Comparison of ENCODE assay signal across 15 mouse cellular contexts in genomic region chr6:15731452-15731851, GRCm38 (mm10). TPM values are rescaled to one million over a fixed set of nuclear protein-coding genes. Genes with fewer than 3 reads are reported as not detected.
DNase-seq lines count a peak whose midpoint lies in the region; ATAC-seq and TF ChIP-seq lines count a peak whose summit lies in the region.
"Had no signal": no experiment of that assay in that cellular context is flagged by ENCODE, and none has a peak within 500 bp of the region (broad histone marks: within the 10 kb centered on the region; RNA-seq: fewer than 3 reads in every experiment).

No protein-coding gene starts in this region.

- peaks cover 29% of the 10 kb centered on the region for H3K4me1 ChIP-seq in kidney, embryonic 15.5 days
- peaks cover 26% of the 10 kb centered on the region for H3K4me1 ChIP-seq in embryonic fibroblast, embryonic 13.5 days (ENCODE audit: control insufficient read depth, insufficient read depth, low read length)
- H3K4me1 ChIP-seq: stomach, embryonic 15.5 days had no signal

- no peak for TF ChIP-seq CTCF in embryonic fibroblast, embryonic 13.5 days (IDR thresholded peaks at IDR 0.05; ENCODE audit: borderline replicate concordance, insufficient read depth, low read length)

- no peak overlapping the region for H3K27ac ChIP-seq in kidney, embryonic 15.5 days
- peak overlapping the region; percentile 82 for H3K27ac ChIP-seq in embryonic fibroblast, embryonic 13.5 days (ENCODE audit: insufficient read depth, low read length)
- H3K27ac ChIP-seq: liver, embryonic 14.5 days; stomach, embryonic 15.5 days had no signal

- no peak overlapping the region for H3K4me2 ChIP-seq in kidney, embryonic 15.5 days
- H3K4me2 ChIP-seq: midbrain, embryonic 11.5 days; stomach, embryonic 15.5 days had no signal

- no peak for ATAC-seq in kidney, embryonic 15.5 days (replicated peaks; ENCODE audit: low FRiP score)

- no peaks in the 10 kb centered on the region for H3K9me3 ChIP-seq in kidney, embryonic 15.5 days (replicated peaks)
- H3K9me3 ChIP-seq: stomach, embryonic 15.5 days had no signal

- H3K4me3 ChIP-seq in kidney, embryonic 15.5 days (replicated peaks): no peak overlapping the region
- H3K4me3 ChIP-seq in embryonic fibroblast, embryonic 13.5 days (ENCODE audit: insufficient read depth, low read length): no peak overlapping the region
- H3K4me3 ChIP-seq: stomach, embryonic 15.5 days had no signal

- no peak overlapping the region for H3K9ac ChIP-seq in kidney, embryonic 15.5 days
- H3K9ac ChIP-seq: liver, embryonic 14.5 days; stomach, embryonic 15.5 days had no signal

- peak; percentile 40 for DNase-seq in kidney, adult 18-20 months
- peak; percentile 42 for DNase-seq in kidney, postnatal 10 days
- DNase-seq in lung, postnatal 36 days: peak; percentile 61
- DNase-seq in thymus, postnatal 25 days: no peak
- no peak for DNase-seq in urinary bladder, adult 18-20 months (ENCODE audit: low spot score in 2 of 2)
- DNase-seq: adrenal gland, adult 2 months; cerebellum, adult 18-20 months; gastrocnemius, postnatal 14 days; spleen, adult 18-20 months had no signal

- 72% methylated on average over 7 of the region's 7 CpGs for WGBS in kidney, embryonic 15.5 days

- TF ChIP-seq POLR2A in embryonic fibroblast, embryonic 13.5 days (IDR thresholded peaks at IDR 0.05; ENCODE audit: low read depth, low read length): no peak

- no peaks in the 10 kb centered on the region for H3K36me3 ChIP-seq in kidney, embryonic 15.5 days
- H3K36me3 ChIP-seq: stomach, embryonic 15.5 days had no signal

- H3K27me3 ChIP-seq in kidney, embryonic 15.5 days: no peaks in the 10 kb centered on the region
- H3K27me3 ChIP-seq: CH12.LX; stomach, embryonic 15.5 days had no signal

RNA-seq across cellular contexts. Expression of gene Mdfic, which starts 11.0 kb away (rescaled TPM):
- 5.1 and 5.8 TPM in 2 replicates for polyA plus RNA-seq in kidney, embryonic 15.5 days (2015; fragmentation: Nextera tagmentation; extraction: Ambion mirVana)
- 55.3 and 73.6 TPM in 2 replicates for polyA plus RNA-seq in embryonic fibroblast, embryonic 13.5 days (2011; ENCODE audit: insufficient read length, low read depth, missing spikeins)

Comparison
In these comparisons a context has a peak if more than half of its experiments do, and no peak if none do; other contexts are left out.
1. DNase-seq: peak in kidney, adult 18-20 months (single experiment), kidney, postnatal 10 days (single experiment) and lung, postnatal 36 days (single experiment); none in thymus, postnatal 25 days (single experiment) and urinary bladder, adult 18-20 months (0 of 2).